Mouse (Mus musculus): ENCODE measurements around the gene Tpsb2. TPM values are rescaled to one million over a fixed set of nuclear protein-coding genes. Genes with fewer than 3 reads are reported as not detected.
A peak's percentile ranks its signal among the peaks of the same experiment; 100 is the strongest.

Gene Tpsb2
- polyA plus RNA-seq, 1 experiment from 2014 or later = not detected

- Histone ChIP-seq H3K4me3 (no peak within 1 kb of the TSS), H3K9me3 (replicated peaks) (no peaks in the 10 kb centered on the region), H3K4me1 (replicated peaks) (0 out of 2 replicates have a peak, but pooled peaks cover 5% of the 10 kb centered on the region), H3K4me2 (no peak within 1 kb of the TSS), H3K27me3 (replicated peaks) (peaks cover 20% of the 10 kb centered on the region; the same call in 1 of the 2 replicates), H3K9ac (0 out of 2 replicates have a peak within 1 kb of the TSS, but pooled peaks have one; percentile 7), H3K27ac (ENCODE audit: poor library complexity, severe bottlenecking) (no peak within 1 kb of the TSS), H3K36me3 (no peaks in the 10 kb centered on the region)
- 70% methylated on average over 3 of the region's 3 CpGs for WGBS
- no peak for ATAC-seq (ENCODE audit: insufficient number of reproducible peaks, low FRiP score)
Measured at GRCm38 (mm10) chr17:25368973-25369372, 2.9 kb downstream of the Tpsb2 start, which contains the start of gene Tpsg1. Gene Tpsg1, plus strand, starts transcription at chr17:25369273.

- WGBS = 70% methylated on average over 8 of the region's 8 CpGs
- Histone ChIP-seq H3K4me2 (no peak overlapping the region), H3K9ac (no peak overlapping the region), H3K4me3 (no peak overlapping the region), H3K9me3 (replicated peaks) (no peaks in the 10 kb centered on the region), H3K4me1 (replicated peaks) (0 out of 2 replicates have a peak, but pooled peaks cover 5% of the 10 kb centered on the region), H3K27me3 (replicated peaks) (peaks cover 6% of the 10 kb centered on the region; the same call in 1 of the 2 replicates), H3K36me3 (peaks cover 33% of the 10 kb centered on the region), H3K27ac (ENCODE audit: poor library complexity, severe bottlenecking) (no peak overlapping the region)
- no peak for ATAC-seq (ENCODE audit: insufficient number of reproducible peaks, low FRiP score)
Measured at GRCm38 (mm10) chr17:25372491-25372890, 6.4 kb downstream of the Tpsb2 start.

- Histone ChIP-seq H3K4me3 (no peak overlapping the region), H3K4me1 (replicated peaks) (0 out of 2 replicates have a peak, but pooled peaks cover 5% of the 10 kb centered on the region), H3K36me3 (peaks cover 44% of the 10 kb centered on the region), H3K9ac (no peak overlapping the region), H3K4me2 (no peak overlapping the region), H3K27ac (ENCODE audit: poor library complexity, severe bottlenecking) (no peak overlapping the region), H3K27me3 (replicated peaks) (no peaks in the 10 kb centered on the region), H3K9me3 (replicated peaks) (no peaks in the 10 kb centered on the region)
- WGBS = 36% methylated on average over 9 of the region's 9 CpGs
- ATAC-seq (ENCODE audit: insufficient number of reproducible peaks, low FRiP score) = no peak
Measured at GRCm38 (mm10) chr17:25374011-25374410, 7.9 kb downstream of the Tpsb2 start.

GRCm38 (mm10) chr17:25394526-25394925 is 28.4 kb downstream of the Tpsb2 start:
- no peaks in the 10 kb centered on the region for H3K9me3 ChIP-seq (replicated peaks)
- 78% methylated on average over 4 of the region's 4 CpGs for WGBS
- H3K4me2 ChIP-seq = no peak overlapping the region
- no peaks in the 10 kb centered on the region for H3K27me3 ChIP-seq (replicated peaks)
- no peak overlapping the region for H3K27ac ChIP-seq (ENCODE audit: poor library complexity, severe bottlenecking)
- H3K4me3 ChIP-seq = no peak overlapping the region
- no peak for ATAC-seq (ENCODE audit: insufficient number of reproducible peaks, low FRiP score)
- peaks cover 61% of the 10 kb centered on the region for H3K36me3 ChIP-seq
- H3K9ac ChIP-seq = no peak overlapping the region
- peaks cover 16% of the 10 kb centered on the region for H3K4me1 ChIP-seq (replicated peaks)

DNA sequence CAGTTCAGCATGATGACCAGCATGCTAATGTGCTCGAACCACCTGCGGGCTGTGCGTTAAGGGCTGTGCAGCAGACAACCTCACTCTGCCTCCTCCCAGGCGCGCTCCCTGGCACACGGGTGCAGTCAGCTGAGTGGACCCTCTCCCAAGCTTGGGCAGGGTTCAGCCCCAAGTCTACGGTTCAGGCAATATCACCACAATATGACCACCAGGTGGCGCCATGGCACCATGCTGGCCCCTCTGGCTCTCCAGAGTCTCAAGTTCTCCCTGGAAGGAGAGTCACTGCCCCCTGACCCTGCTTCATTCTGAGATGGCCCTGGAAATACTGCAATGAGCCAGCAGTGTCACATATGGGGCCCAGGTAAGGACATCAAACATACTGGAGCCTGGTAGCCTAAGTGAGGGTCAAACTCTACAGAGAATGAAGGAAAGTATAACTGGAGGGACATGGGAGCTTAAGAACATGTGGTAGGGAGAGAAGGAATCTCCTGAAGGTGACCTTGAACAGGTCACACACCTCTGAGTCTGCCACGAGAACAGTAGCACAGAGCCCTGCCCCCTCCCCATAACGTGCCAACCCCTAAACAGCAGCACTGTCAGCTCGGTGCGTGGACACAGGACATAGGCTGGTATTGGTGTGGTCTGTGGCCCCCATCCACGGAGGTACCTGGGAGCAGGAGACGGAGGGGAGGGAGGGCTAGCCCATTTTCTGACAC is 31.9 kb downstream of the Tpsb2 start:
- Histone ChIP-seq H3K4me3 (no peak overlapping the region), H3K27ac (ENCODE audit: poor library complexity, severe bottlenecking) (no peak overlapping the region), H3K9ac (no peak overlapping the region), H3K9me3 (replicated peaks) (no peaks in the 10 kb centered on the region), H3K27me3 (replicated peaks) (no peaks in the 10 kb centered on the region), H3K4me2 (no peak overlapping the region), H3K4me1 (replicated peaks) (peaks cover 29% of the 10 kb centered on the region), H3K36me3 (peaks cover 30% of the 10 kb centered on the region)
- WGBS = 30% methylated on average over 14 of the region's 14 CpGs
- peak; percentile 27; the same call in 1 of the 2 replicates for ATAC-seq (ENCODE audit: insufficient number of reproducible peaks, low FRiP score)

DNA sequence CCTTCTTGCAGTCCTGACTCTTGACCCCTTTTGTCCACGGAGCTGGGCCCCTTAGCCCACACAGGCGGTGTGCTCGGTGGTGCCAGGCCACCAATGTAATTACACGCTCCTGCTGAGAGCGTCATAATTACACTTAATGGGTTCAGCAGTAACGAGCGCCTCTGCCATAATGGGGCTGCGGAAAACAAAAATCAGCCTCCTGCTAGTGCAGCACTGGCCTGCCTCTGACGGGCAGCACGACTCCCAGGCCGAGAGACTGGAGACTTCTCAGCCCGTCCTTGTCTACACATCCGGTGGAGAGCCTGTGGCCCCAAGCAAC is 32.4 kb downstream of the Tpsb2 start:
- Histone ChIP-seq H3K36me3 (peaks cover 24% of the 10 kb centered on the region), H3K27me3 (replicated peaks) (no peaks in the 10 kb centered on the region), H3K27ac (ENCODE audit: poor library complexity, severe bottlenecking) (no peak overlapping the region), H3K4me3 (no peak overlapping the region), H3K4me2 (no peak overlapping the region), H3K9me3 (replicated peaks) (no peaks in the 10 kb centered on the region), H3K4me1 (replicated peaks) (peaks cover 29% of the 10 kb centered on the region), H3K9ac (no peak overlapping the region)
- no peak for ATAC-seq (ENCODE audit: insufficient number of reproducible peaks, low FRiP score)
- 64% methylated on average over 13 of the region's 13 CpGs for WGBS

DNA sequence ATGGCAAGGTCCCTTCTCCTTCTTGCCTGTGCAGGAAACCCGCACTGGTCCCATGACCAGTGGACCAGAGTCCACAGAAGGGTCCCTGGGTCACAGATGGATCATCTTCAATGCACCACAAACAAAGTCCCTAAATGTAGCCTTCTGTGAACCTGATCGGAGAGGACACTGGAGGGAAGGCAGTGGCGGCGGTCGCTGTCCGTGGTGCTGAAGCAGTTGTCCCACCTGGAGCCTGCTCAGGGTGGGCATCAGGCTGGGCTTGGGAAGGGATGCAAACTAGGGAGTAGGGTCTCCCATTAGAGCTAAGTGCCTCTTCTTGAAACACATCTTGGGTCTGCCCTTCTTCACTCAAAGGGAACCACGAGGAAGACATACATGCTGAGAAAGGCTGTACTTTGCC is 34.3 kb downstream of the Tpsb2 start:
- 8% methylated on average over 7 of the region's 7 CpGs for WGBS
- H3K27ac ChIP-seq (ENCODE audit: poor library complexity, severe bottlenecking) = no peak overlapping the region
- no peaks in the 10 kb centered on the region for H3K27me3 ChIP-seq (replicated peaks)
- no peak overlapping the region for H3K9ac ChIP-seq
- ATAC-seq (ENCODE audit: insufficient number of reproducible peaks, low FRiP score) = no peak
- H3K36me3 ChIP-seq = peaks cover 11% of the 10 kb centered on the region
- no peak overlapping the region for H3K4me2 ChIP-seq
- H3K4me3 ChIP-seq = no peak overlapping the region
- H3K4me1 ChIP-seq (replicated peaks) = peaks cover 41% of the 10 kb centered on the region
- H3K9me3 ChIP-seq (replicated peaks) = no peaks in the 10 kb centered on the region

GRCm38 (mm10) chr17:25401491-25401890 is 35.4 kb downstream of the Tpsb2 start:
- no peaks in the 10 kb centered on the region for H3K9me3 ChIP-seq (replicated peaks)
- no peak for ATAC-seq (ENCODE audit: insufficient number of reproducible peaks, low FRiP score)
- 42% methylated on average over 4 of the region's 4 CpGs for WGBS
- peaks cover 51% of the 10 kb centered on the region for H3K4me1 ChIP-seq (replicated peaks)
- no peak overlapping the region for H3K27ac ChIP-seq (ENCODE audit: poor library complexity, severe bottlenecking)
- H3K9ac ChIP-seq = no peak overlapping the region
- H3K4me3 ChIP-seq = no peak overlapping the region
- H3K4me2 ChIP-seq = no peak overlapping the region
- peaks cover 9% of the 10 kb centered on the region for H3K36me3 ChIP-seq
- no peaks in the 10 kb centered on the region for H3K27me3 ChIP-seq (replicated peaks)

GRCm38 (mm10) chr17:25402224-25402623 is 36.1 kb downstream of the Tpsb2 start:
- no peak overlapping the region for H3K9ac ChIP-seq
- H3K4me1 ChIP-seq (replicated peaks) = peaks cover 59% of the 10 kb centered on the region

DNA sequence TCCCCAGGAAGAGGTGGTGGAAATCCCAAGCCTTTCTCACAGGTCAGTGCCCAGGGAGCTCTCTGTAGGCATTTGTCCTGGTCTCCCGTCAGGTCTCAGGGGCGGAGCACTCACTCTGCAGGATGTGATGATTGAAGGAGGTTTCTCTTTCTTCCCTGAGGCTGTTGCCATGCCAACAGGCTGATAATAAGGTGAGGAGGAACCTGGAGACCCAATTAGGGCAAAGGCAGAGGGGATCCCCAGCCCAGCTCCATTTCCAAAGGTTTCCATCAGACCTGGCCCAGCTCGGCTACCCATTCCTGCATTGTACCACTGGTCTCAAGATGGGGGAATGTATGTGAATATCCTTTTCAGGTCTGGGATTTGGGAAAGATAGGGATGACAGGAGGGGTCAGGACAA is 38.1 kb downstream of the Tpsb2 start:
- H3K4me2 ChIP-seq = no peak overlapping the region
- no peak overlapping the region for H3K4me3 ChIP-seq
- no peaks in the 10 kb centered on the region for H3K27me3 ChIP-seq (replicated peaks)
- no peaks in the 10 kb centered on the region for H3K9me3 ChIP-seq (replicated peaks)
- H3K4me1 ChIP-seq (replicated peaks) = peaks cover 65% of the 10 kb centered on the region
- H3K27ac ChIP-seq (ENCODE audit: poor library complexity, severe bottlenecking) = no peak overlapping the region
- 0 out of 2 replicates have a peak, but pooled peaks cover 3% of the 10 kb centered on the region for H3K36me3 ChIP-seq
- H3K9ac ChIP-seq = no peak overlapping the region
- ATAC-seq (ENCODE audit: insufficient number of reproducible peaks, low FRiP score) = no peak
- WGBS = 36% methylated on average over 3 of the region's 3 CpGs

More at GRCm38 (mm10) chr17:25402224-25402623, 36.1 kb downstream of the Tpsb2 start:
- whole genome bisulfite sequencing = 83% methylated on average over 13 of the region's 13 CpGs
- no peaks in the 10 kb centered on the region for H3K27me3 ChIP-seq (replicated peaks)
- H3K27ac ChIP-seq (ENCODE audit: poor library complexity, severe bottlenecking) = no peak overlapping the region
- no peaks in the 10 kb centered on the region for H3K9me3 ChIP-seq (replicated peaks)
- H3K36me3 ChIP-seq = peaks cover 5% of the 10 kb centered on the region
- H3K4me3 ChIP-seq = no peak overlapping the region
- no peak for ATAC-seq (ENCODE audit: insufficient number of reproducible peaks, low FRiP score)
- H3K4me2 ChIP-seq = no peak overlapping the region

- 4% methylated on average over 10 of the region's 10 CpGs for WGBS
- peak overlapping the region; percentile 33 for H3K4me2 ChIP-seq
- H3K27me3 ChIP-seq (replicated peaks) = no peaks in the 10 kb centered on the region
- H3K4me1 ChIP-seq (replicated peaks) = peaks cover 66% of the 10 kb centered on the region
- H3K36me3 ChIP-seq = 0 out of 2 replicates have a peak, but pooled peaks cover 3% of the 10 kb centered on the region
- H3K27ac ChIP-seq (ENCODE audit: poor library complexity, severe bottlenecking) = peak overlapping the region; percentile 80
- no peaks in the 10 kb centered on the region for H3K9me3 ChIP-seq (replicated peaks)
- peak; percentile 38; the same call in 1 of the 2 replicates for ATAC-seq (ENCODE audit: insufficient number of reproducible peaks, low FRiP score)
- no peak overlapping the region for H3K4me3 ChIP-seq
- peak overlapping the region; percentile 63 for H3K9ac ChIP-seq
Measured at GRCm38 (mm10) chr17:25405224-25405895, 39.3 kb downstream of the Tpsb2 start.

Data from heart, embryonic 12.5 days (tissue).